In genomic region chr5:136083669-136084107, GRCm38 (mm10) we compare ENCODE assay signal across 8 mouse cellular contexts. TPM values are rescaled to one million over a fixed set of nuclear protein-coding genes. Genes with fewer than 3 reads are reported as not detected.
DNase-seq lines count a peak whose midpoint lies in the region; ATAC-seq and TF ChIP-seq lines count a peak whose summit lies in the region.

TSS of gene Rasa4 (plus strand) at chr5:136083916.

- in situ Hi-C loops in CH12.LX (cut with MboI; ENCODE audit: low pct_ligation_motif_present, low pct_unique_long_range_greater_than_20kb, low sequenced_read_pairs), result loop anchor here (5.0 kb wide), 1 partner anchor 54 kb away; the partner anchor contains the start of genes Alkbh4 and Lrwd1

- peaks cover 65% of the 10 kb centered on the region for H3K27me3 ChIP-seq in CH12.LX (replicated peaks)
- peaks cover 31% of the 10 kb centered on the region for H3K27me3 ChIP-seq in forebrain, embryonic 12.5 days
- H3K27me3 ChIP-seq in heart, postnatal 0 days (ENCODE audit: control insufficient read depth, insufficient read depth, low read length), result peaks cover 20% of the 10 kb centered on the region
- H3K27me3 ChIP-seq in liver, embryonic 16.5 days (ENCODE audit: control insufficient read depth, insufficient read depth, low read depth, low read length), result peaks cover 21% of the 10 kb centered on the region
- peaks cover 7% of the 10 kb centered on the region; the same call in 1 of the 2 replicates for H3K27me3 ChIP-seq in neural tube, embryonic 13.5 days
- no peaks in the 10 kb centered on the region for H3K27me3 ChIP-seq in testis, adult 2 months (ENCODE audit: control insufficient read depth, insufficient read depth, low read length)

- TF ChIP-seq POLR2A in CH12.LX (IDR thresholded peaks at IDR 0.05; ENCODE audit: low read depth, low read length), result 0 out of 2 replicates have a peak, but pooled peaks have one; percentile 16
- TF ChIP-seq POLR2A in testis, adult 2 months (IDR thresholded peaks at IDR 0.05; ENCODE audit: control insufficient read depth, low read depth, low read length), result peak; percentile 29; the same call in 1 of the 2 replicates

- no peak for TF ChIP-seq CTCF in CH12.LX (conservative IDR thresholded peaks at IDR 0.05 in 1 of 2, IDR thresholded peaks at IDR 0.05 in 1 of 2; ENCODE audit: low read depth in 2 of 2, low read length in 2 of 2)
- no peak for TF ChIP-seq CTCF in heart, postnatal 0 days (IDR thresholded peaks at IDR 0.05; ENCODE audit: low read depth)
- no peak for TF ChIP-seq CTCF in testis, adult 2 months (IDR thresholded peaks at IDR 0.05; ENCODE audit: control insufficient read depth, insufficient read depth, insufficient replicate concordance, low read depth, low read length)

- under 1% methylated on average over 25 of the region's 28 CpGs for WGBS in forebrain, embryonic 12.5 days
- under 1% methylated on average over 21 of the region's 28 CpGs for WGBS in heart, postnatal 0 days
- under 1% methylated on average over 28 of the region's 28 CpGs for WGBS in liver, embryonic 16.5 days (ENCODE audit: insufficient replicate concordance)
- WGBS in neural tube, embryonic 13.5 days, result under 1% methylated on average over 27 of the region's 28 CpGs

- DNase-seq in CH12.LX (ENCODE audit: extremely low read depth), result peak; percentile 91
- peak; percentile 94 for DNase-seq in c-Kit-positive CD71-positive TER-119-negative erythroid progenitor cells, embryonic 14.5 days (ENCODE audit: low read depth)
- DNase-seq in heart, postnatal 0 days (ENCODE audit: low spot score), result peak; percentile 87
- peak; percentile 93 to 97 for DNase-seq in kidney, postnatal 4 days

- no peak within 1 kb of the TSS for H3K27ac ChIP-seq in CH12.LX (ENCODE audit: insufficient read depth, low read depth)
- H3K27ac ChIP-seq in forebrain, embryonic 12.5 days, result no peak within 1 kb of the TSS
- H3K27ac ChIP-seq in heart, postnatal 0 days (ENCODE audit: low read depth), result no peak within 1 kb of the TSS
- H3K27ac ChIP-seq in liver, embryonic 16.5 days (ENCODE audit: low read length), result no peak within 1 kb of the TSS
- 0 out of 2 replicates have a peak within 1 kb of the TSS, but pooled peaks have one; percentile 2 for H3K27ac ChIP-seq in neural tube, embryonic 13.5 days (replicated peaks)
- H3K27ac ChIP-seq in testis, adult 2 months (ENCODE audit: control insufficient read depth, insufficient read depth, low read depth, low read length), result no peak within 1 kb of the TSS

- H3K79me2 ChIP-seq in CH12.LX (replicated peaks; ENCODE audit: control insufficient read depth, extremely low read depth, insufficient read depth, poor library complexity, severe bottlenecking), result no peaks in the 10 kb centered on the region

- peak; percentile 97 for ATAC-seq in forebrain, embryonic 12.5 days (ENCODE audit: low FRiP score)
- ATAC-seq in heart, postnatal 0 days (ENCODE audit: insufficient read depth, low read depth), result peak; percentile 99
- ATAC-seq in liver, embryonic 16.5 days (ENCODE audit: low read depth), result peak; percentile 99
- ATAC-seq in neural tube, embryonic 13.5 days (ENCODE audit: low read depth), result peak; percentile 95

- H3K9me3 ChIP-seq in CH12.LX (replicated peaks; ENCODE audit: low read length), result peaks cover 5% of the 10 kb centered on the region
- H3K9me3 ChIP-seq in forebrain, embryonic 12.5 days, result no peaks in the 10 kb centered on the region
- no peaks in the 10 kb centered on the region for H3K9me3 ChIP-seq in heart, postnatal 0 days (replicated peaks; ENCODE audit: control insufficient read depth, low read length)
- no peaks in the 10 kb centered on the region for H3K9me3 ChIP-seq in liver, embryonic 16.5 days (replicated peaks; ENCODE audit: control insufficient read depth, low read length)
- H3K9me3 ChIP-seq in neural tube, embryonic 13.5 days, result no peaks in the 10 kb centered on the region

- peak within 1 kb of the TSS; percentile 51 for H3K9ac ChIP-seq in CH12.LX (ENCODE audit: insufficient read depth, low read depth)
- H3K9ac ChIP-seq in forebrain, embryonic 12.5 days, result peak within 1 kb of the TSS; percentile 64
- peak within 1 kb of the TSS; percentile 53 for H3K9ac ChIP-seq in heart, postnatal 0 days (replicated peaks; ENCODE audit: low read depth, low read length)
- H3K9ac ChIP-seq in liver, embryonic 16.5 days (ENCODE audit: low read depth, low read length), result peak within 1 kb of the TSS; percentile 55
- H3K9ac ChIP-seq in neural tube, embryonic 13.5 days, result peak within 1 kb of the TSS; percentile 72

- H3K4me1 ChIP-seq in CH12.LX (ENCODE audit: control insufficient read depth in 1 of 2, insufficient read depth in 2 of 2), result peaks cover 3 to 26% of the 10 kb centered on the region in 2 experiments; a peak in 2 of 4 replicates
- peaks cover 28% of the 10 kb centered on the region for H3K4me1 ChIP-seq in forebrain, embryonic 12.5 days
- H3K4me1 ChIP-seq in heart, postnatal 0 days (ENCODE audit: control insufficient read depth, insufficient read depth), result no peaks in the 10 kb centered on the region
- peaks cover 13% of the 10 kb centered on the region for H3K4me1 ChIP-seq in liver, embryonic 16.5 days (ENCODE audit: control insufficient read depth, low read depth, low read length)
- peaks cover 30% of the 10 kb centered on the region for H3K4me1 ChIP-seq in neural tube, embryonic 13.5 days (replicated peaks)
- peaks cover 15% of the 10 kb centered on the region for H3K4me1 ChIP-seq in testis, adult 2 months (ENCODE audit: control insufficient read depth, insufficient read depth, low read length)

- no peak for TF ChIP-seq EP300 in CH12.LX (IDR thresholded peaks at IDR 0.05; ENCODE audit: low read length)
- no peak for TF ChIP-seq EP300 in heart, postnatal 0 days (IDR thresholded peaks at IDR 0.05; ENCODE audit: low read depth)

- H3K4me3 ChIP-seq in CH12.LX (replicated peaks in 1 of 3; ENCODE audit: low read depth in 2 of 3, low read length in 2 of 3, poor library complexity in 1 of 3), result peak within 1 kb of the TSS; percentile 30 to 85 (median 50)
- peak within 1 kb of the TSS; percentile 52 for H3K4me3 ChIP-seq in forebrain, embryonic 12.5 days (replicated peaks)
- H3K4me3 ChIP-seq in heart, postnatal 0 days (ENCODE audit: low read depth, low read length), result peak within 1 kb of the TSS; percentile 55
- peak within 1 kb of the TSS; percentile 62 for H3K4me3 ChIP-seq in liver, embryonic 16.5 days (ENCODE audit: low read depth, low read length)
- H3K4me3 ChIP-seq in neural tube, embryonic 13.5 days, result peak within 1 kb of the TSS; percentile 60
- H3K4me3 ChIP-seq in testis, adult 2 months (ENCODE audit: control insufficient read depth, low read depth, low read length), result peak within 1 kb of the TSS; percentile 89

- H3K36me3 ChIP-seq in CH12.LX (replicated peaks in 1 of 2; ENCODE audit: control insufficient read depth in 1 of 2, insufficient read depth in 1 of 2, low read length in 1 of 2), result no peaks in the 10 kb centered on the region
- H3K36me3 ChIP-seq in forebrain, embryonic 12.5 days (replicated peaks), result no peaks in the 10 kb centered on the region
- no peaks in the 10 kb centered on the region for H3K36me3 ChIP-seq in heart, postnatal 0 days (replicated peaks; ENCODE audit: control insufficient read depth, insufficient read depth, low read length)
- H3K36me3 ChIP-seq in liver, embryonic 16.5 days (ENCODE audit: control insufficient read depth, insufficient read depth), result no peaks in the 10 kb centered on the region
- H3K36me3 ChIP-seq in neural tube, embryonic 13.5 days, result no peaks in the 10 kb centered on the region
- H3K36me3 ChIP-seq in testis, adult 2 months (ENCODE audit: control insufficient read depth, insufficient read depth, low read length), result no peaks in the 10 kb centered on the region

- peak within 1 kb of the TSS; percentile 98 for H3K4me2 ChIP-seq in CH12.LX (ENCODE audit: insufficient read depth, low read depth, poor library complexity, severe bottlenecking)
- peak within 1 kb of the TSS; percentile 90 for H3K4me2 ChIP-seq in forebrain, embryonic 12.5 days
- peak within 1 kb of the TSS; percentile 93 for H3K4me2 ChIP-seq in heart, postnatal 0 days (ENCODE audit: low read depth, low read length)
- H3K4me2 ChIP-seq in liver, embryonic 16.5 days (ENCODE audit: low read depth, low read length), result peak within 1 kb of the TSS; percentile 90
- H3K4me2 ChIP-seq in neural tube, embryonic 13.5 days, result peak within 1 kb of the TSS; percentile 84

- TF ChIP-seq RAD21 in CH12.LX (IDR thresholded peaks at IDR 0.05; ENCODE audit: low read depth, low read length), result no peak

- dilution Hi-C loops in CH12.LX (cut with MboI; ENCODE audit: extremely low pct_ligation_motif_present, extremely low pct_unique_long_range_greater_than_20kb, low sequenced_read_pairs), result no loop called here

TF ChIP-seq in CH12.LX, 34 proteins besides CTCF, POLR2A, EP300 and RAD21:
- no peak for TF ChIP-seq MAFK (IDR thresholded peaks at IDR 0.05; ENCODE audit: insufficient replicate concordance, low read length)
- no peak for TF ChIP-seq POLR2AphosphoS2 (IDR thresholded peaks at IDR 0.05; ENCODE audit: low read depth, low read length)
- TF ChIP-seq NRF1 (IDR thresholded peaks at IDR 0.05; ENCODE audit: low read depth, low read length), result no peak
- peak; percentile 83 for TF ChIP-seq MAZ (IDR thresholded peaks at IDR 0.05; ENCODE audit: low read depth, low read length)

RNA-seq across cellular contexts. Expression of gene Rasa4, which starts in this region (rescaled TPM):
- total RNA-seq in CH12.LX (2012; rRNA removed) (0.29 and 1.3 TPM in 2 replicates), CH12.LX (2014; rRNA removed) (0.07 and 0.28 TPM in 2 replicates)
- 0.11 and 0.16 TPM in 2 replicates for polyA plus RNA-seq in CH12.LX (2012; ENCODE audit: insufficient read length, low read depth)
- 6.2 and 8.0 TPM in 2 replicates for polyA plus RNA-seq in forebrain, embryonic 12.5 days (2016; fragmentation: Nextera tagmentation; extraction: Ambion mirVana)
- 0.27 and 6.2 TPM in 2 replicates for total RNA-seq in heart, postnatal 0 days (2014; rRNA removed; ENCODE audit: low replicate concordance)
- polyA plus RNA-seq in heart, postnatal 0 days (2015; fragmentation: Nextera tagmentation; extraction: Ambion mirVana), result 0.96 and 1.3 TPM in 2 replicates
- polyA plus RNA-seq in liver, embryonic 16.5 days (2015; fragmentation: Nextera tagmentation; extraction: Ambion mirVana), result 1.9 and 2.0 TPM in 2 replicates
- polyA plus RNA-seq in neural tube, embryonic 13.5 days (2015; fragmentation: Nextera tagmentation; extraction: Ambion mirVana), result 19.7 and 19.9 TPM in 2 replicates
- 1.5 and 1.7 TPM in 2 replicates for polyA plus RNA-seq in testis, adult 2 months (2012; rRNA removed)
